Mouse (Mus musculus) heart, adult 10 weeks (tissue): Measurements from ENCODE around the gene Olfr1246. TPM values are rescaled to one million over a fixed set of nuclear protein-coding genes. Genes with fewer than 3 reads are reported as not detected.

ENCODE experiments used
- polyA plus RNA-seq: library from polyadenylated mRNA; stranded (reverse); fragments of 350-450 nt; fragmentation: Illumina TruSeq; extraction: RNeasy Lipid Tissue Mini Kit (QIAGEN cat#74804); gene quantifications from one replicate; pipeline ENCODE4 v1.2.3, GENCODE M21; 2014; ENCODE audit warnings: low read depth, low replicate concordance

Gene Olfr1246
- polyA plus RNA-seq: not detected

DNA sequence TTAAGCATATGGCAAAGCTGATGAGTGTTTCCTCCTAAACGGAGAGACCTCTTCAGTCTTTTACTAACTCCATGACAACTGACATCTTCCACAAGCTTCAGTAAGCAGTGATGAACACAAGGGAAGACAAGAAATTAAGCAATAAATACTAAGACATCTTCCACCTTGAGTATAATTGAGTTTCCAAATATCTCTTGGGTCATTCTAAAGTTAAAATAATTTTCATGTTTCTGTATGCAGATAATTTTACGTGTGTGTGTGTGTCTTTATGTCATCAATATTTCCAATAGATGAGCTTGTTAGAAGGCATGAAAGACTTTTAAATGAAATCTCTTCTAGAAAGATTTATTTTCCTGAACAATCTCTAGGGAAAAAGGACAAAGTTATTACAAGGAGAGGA, at the start of gene Olfr1246:
Gene Olfr1246, minus strand, starts transcription at position 101 of the 400 bp plus-strand sequence.

DNA sequence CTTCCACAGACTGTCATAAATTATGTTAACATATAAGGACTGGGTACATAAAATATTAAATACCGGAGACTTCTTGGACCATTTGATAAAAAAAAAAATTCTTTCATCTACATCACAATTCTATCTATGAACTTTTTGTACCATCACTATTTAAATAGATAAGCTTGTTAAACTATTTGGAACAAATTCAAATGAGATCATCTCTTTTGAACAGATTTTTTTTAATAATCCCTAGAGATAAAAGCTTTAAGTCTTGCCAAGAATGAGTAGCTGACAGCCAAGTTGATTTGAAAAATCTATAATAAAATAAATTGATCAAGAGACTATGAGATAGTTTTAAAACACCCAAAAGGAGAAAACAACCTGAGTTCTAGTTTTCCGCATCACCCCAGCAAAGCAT, 41.9 kb upstream of the Olfr1246 start, which contains the start of gene Olfr1249:
Gene Olfr1249, minus strand, starts transcription at position 101 of the 400 bp plus-strand sequence.

DNA sequence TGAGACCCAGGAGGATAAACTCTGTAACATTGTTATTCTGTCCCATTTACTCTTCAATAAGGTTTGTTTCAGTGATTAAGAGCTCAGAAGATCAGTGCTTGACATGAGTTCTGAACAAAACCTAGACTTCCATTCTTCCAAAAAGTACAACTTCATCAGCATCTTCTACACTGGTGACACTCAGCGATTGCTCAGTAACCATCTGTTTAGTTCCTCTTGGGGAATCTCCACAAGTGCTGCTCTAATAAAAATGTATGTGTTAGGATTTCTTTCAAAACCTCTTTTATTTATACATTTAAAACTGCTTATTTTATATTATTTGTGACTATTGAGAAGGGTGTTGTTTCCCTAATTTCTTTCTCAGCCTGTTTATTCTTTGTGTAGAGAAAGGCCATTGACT, 25.2 kb upstream of the Olfr1246 start, which contains the start of gene Olfr1248:
Gene Olfr1248, minus strand, starts transcription at position 101 of the 400 bp plus-strand sequence.

DNA sequence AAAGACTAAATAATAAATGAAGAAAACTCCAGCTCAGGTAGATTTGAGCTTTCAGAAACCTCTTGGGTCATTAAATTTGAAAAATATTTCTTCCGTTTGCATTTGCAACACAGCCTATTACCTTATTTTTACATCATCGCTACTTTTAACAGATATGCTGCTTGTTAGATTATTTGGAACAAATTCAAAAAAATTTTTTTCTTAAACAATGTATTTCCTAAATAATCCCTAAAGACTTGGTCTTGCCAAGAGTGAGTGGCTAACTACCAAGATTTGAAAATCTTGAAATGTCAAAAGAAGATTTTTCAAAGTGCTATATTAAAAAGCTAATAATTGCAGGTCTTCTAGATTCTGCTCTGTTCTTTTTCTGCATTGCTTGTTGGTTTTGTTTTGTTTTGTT, 21.1 kb upstream of the Olfr1246 start, which contains the start of gene Olfr1247:
Gene Olfr1247, minus strand, starts transcription at position 101 of the 400 bp plus-strand sequence.

DNA sequence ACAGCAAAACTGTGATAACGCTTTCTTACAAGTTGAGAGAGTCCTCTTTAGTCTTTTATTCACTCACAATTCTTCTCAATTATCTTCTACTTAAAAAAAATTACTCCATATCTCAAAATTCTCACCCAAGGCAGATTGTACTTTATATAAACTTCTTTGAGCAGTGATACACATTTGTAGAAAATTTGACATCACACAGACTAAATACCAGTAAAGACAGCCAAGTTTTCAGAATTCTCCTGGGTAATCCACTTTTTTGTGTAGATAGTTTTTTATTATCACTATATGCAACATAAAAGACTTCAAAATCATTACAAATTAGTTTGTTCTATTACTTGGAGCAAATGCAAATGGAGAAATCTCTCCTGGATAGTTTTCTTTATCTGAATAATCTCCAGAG, 14.6 kb downstream of the Olfr1246 start, which contains the start of gene Olfr1245:
Gene Olfr1245, minus strand, starts transcription at position 101 of the 400 bp plus-strand sequence.

Other genes with a start within 250 kb of the Olfr1246 start
- not detected for gene Olfr1234, start 228.3 kb downstream of the Olfr1246 start, polyA plus RNA-seq
- gene Olfr1238, start 183.5 kb downstream of the Olfr1246 start, polyA plus RNA-seq: not detected
- gene Olfr1239, start 172.8 kb downstream of the Olfr1246 start, polyA plus RNA-seq: not detected
- gene Olfr1240, start 150.2 kb downstream of the Olfr1246 start, polyA plus RNA-seq: not detected
- not detected for gene Olfr1241, start 106.0 kb downstream of the Olfr1246 start, polyA plus RNA-seq
- not detected for gene Olfr1242, start 94.8 kb downstream of the Olfr1246 start, polyA plus RNA-seq
- gene Olfr1243, start 61.7 kb downstream of the Olfr1246 start, polyA plus RNA-seq: not detected
- gene Olfr1245, start 14.7 kb downstream of the Olfr1246 start, polyA plus RNA-seq: not detected
- gene Olfr1247, start 21.0 kb upstream of the Olfr1246 start, polyA plus RNA-seq: not detected
- gene Olfr1248, start 25.1 kb upstream of the Olfr1246 start, polyA plus RNA-seq: not detected
- not detected for gene Olfr1249, start 41.8 kb upstream of the Olfr1246 start, polyA plus RNA-seq
- not detected for gene Olfr1250, start 68.3 kb upstream of the Olfr1246 start, polyA plus RNA-seq
- gene Olfr1251, start 78.8 kb upstream of the Olfr1246 start, polyA plus RNA-seq: not detected
- not detected for gene Olfr1252, start 131.9 kb upstream of the Olfr1246 start, polyA plus RNA-seq
- not detected for gene Olfr1253, start 163.9 kb upstream of the Olfr1246 start, polyA plus RNA-seq
- gene Olfr1254, start 200.5 kb upstream of the Olfr1246 start, polyA plus RNA-seq: not detected
- not detected for gene Olfr1255, start 218.9 kb upstream of the Olfr1246 start, polyA plus RNA-seq
- gene Olfr1256, start 248.4 kb upstream of the Olfr1246 start, polyA plus RNA-seq: not detected